Mouse (Mus musculus) hindbrain, embryonic 15.5 days (tissue): ENCODE measurements around the gene Egfr. TPM values are rescaled to one million over a fixed set of nuclear protein-coding genes. Genes with fewer than 3 reads are reported as not detected.

Experiments used
- ATAC-seq: fragments of 200-750 bp; cut with Nextera tagmentation; 2 replicates; pipeline ENCODE4 v1.8.0; 2017; ENCODE audit warnings: low read depth, moderate number of reproducible peaks, moderate TSS enrichment; ENCODE audit not compliant: low FRiP score
- H3K27ac ChIP-seq: fragments of 300-500 bp; sonication (generic); replicated peaks from 2 replicates; pipeline ENCODE4 v1.5.1; 2015; ENCODE audit warnings: mild to moderate bottlenecking, inconsistent platforms
- H3K27me3 ChIP-seq: fragments of 300-500 bp; sonication (generic); 2 replicates; pipeline ENCODE4 v1.6.1; 2015; ENCODE audit warnings: control low read depth, inconsistent platforms
- H3K36me3 ChIP-seq: fragments of 300-500 bp; sonication (generic); 2 replicates; pipeline ENCODE4 v1.6.1; 2015; ENCODE audit warnings: control low read depth, inconsistent platforms
- H3K4me1 ChIP-seq: fragments of 300-500 bp; sonication (generic); replicated peaks from 2 replicates; pipeline ENCODE4 v1.6.1; 2015; ENCODE audit warnings: control low read depth, inconsistent platforms
- H3K4me2 ChIP-seq: fragments of 300-500 bp; sonication (generic); 2 replicates; pipeline ENCODE4 v1.6.1; 2015; ENCODE audit warnings: moderate library complexity, mild to moderate bottlenecking, inconsistent platforms
- H3K4me3 ChIP-seq: fragments of 300-500 bp; sonication (generic); 2 replicates; pipeline ENCODE4 v1.5.1; 2015; ENCODE audit warnings: mild to moderate bottlenecking, inconsistent platforms
- H3K9ac ChIP-seq: fragments of 300-500 bp; sonication (generic); 2 replicates; pipeline ENCODE4 v1.6.1; 2015; ENCODE audit warnings: inconsistent platforms
- H3K9me3 ChIP-seq: fragments of 300-500 bp; sonication (generic); 2 replicates; pipeline ENCODE4 v1.6.1; 2016; ENCODE audit warnings: control low read depth, inconsistent platforms
- WGBS: fragments of 180-500 bp; shearing (Covaris S2); methylation state at CpG from one replicate; pipeline ENCODE4 v1.1.7; 2015; 5-methylcytosine and 5-hydroxymethylcytosine counted together
- polyA plus RNA-seq: library from polyadenylated mRNA; unstranded; fragments of >200 nt; fragmentation: Nextera tagmentation; extraction: Ambion mirVana; gene quantifications from 2 replicates; pipeline ENCODE4 v1.2.1, GENCODE M21; 2015

Egfr gene
- polyA plus RNA-seq, 1 experiment from 2014 or later: 7.3 TPM

- H3K4me1 ChIP-seq: no peaks in the 10 kb centered on the region
- H3K9ac ChIP-seq: no peak overlapping the region
- no peaks in the 10 kb centered on the region for H3K36me3 ChIP-seq
- 86% methylated on average over 8 of the region's 8 CpGs for WGBS
- H3K4me3 ChIP-seq: no peak overlapping the region
- H3K27me3 ChIP-seq: no peaks in the 10 kb centered on the region
- no peak for ATAC-seq
- H3K4me2 ChIP-seq: no peak overlapping the region
- no peaks in the 10 kb centered on the region for H3K9me3 ChIP-seq
- no peak overlapping the region for H3K27ac ChIP-seq
Measured at GRCm38 (mm10) chr11:16783926-16784659, 32.1 kb downstream of the Egfr start.

GRCm38 (mm10) chr11:16792638-16793585, 40.9 kb downstream of the Egfr start:
- Histone ChIP-seq H3K36me3 (no peaks in the 10 kb centered on the region), H3K4me2 (no peak overlapping the region), H3K9me3 (no peaks in the 10 kb centered on the region), H3K9ac (no peak overlapping the region), H3K27me3 (no peaks in the 10 kb centered on the region), H3K4me3 (no peak overlapping the region), H3K27ac (no peak overlapping the region), H3K4me1 (no peaks in the 10 kb centered on the region)
- 65% methylated on average over 5 of the region's 5 CpGs for WGBS
- no peak for ATAC-seq

DNA sequence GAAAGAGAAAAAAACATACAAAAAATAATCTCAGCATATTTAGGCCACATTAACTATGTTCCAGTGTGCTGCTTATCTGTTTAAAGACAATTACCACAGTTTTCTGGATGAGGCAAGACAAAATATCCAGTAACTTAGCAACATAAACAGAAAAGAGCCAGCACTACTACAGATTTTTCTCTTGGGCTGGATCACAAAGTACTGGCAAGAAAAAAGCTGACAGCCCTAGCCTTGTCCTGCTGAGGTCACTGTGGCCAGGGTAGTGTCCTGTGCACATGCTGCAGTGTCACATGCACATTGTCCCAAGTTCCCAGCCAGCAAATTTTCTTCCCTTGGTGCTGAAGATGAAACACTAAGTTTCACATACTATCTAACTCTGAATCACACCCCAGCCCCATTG, 43.0 kb downstream of the Egfr start:
- H3K9ac ChIP-seq: no peak overlapping the region
- ATAC-seq: no peak
- no peaks in the 10 kb centered on the region for H3K27me3 ChIP-seq
- H3K4me2 ChIP-seq: no peak overlapping the region
- H3K9me3 ChIP-seq: no peaks in the 10 kb centered on the region
- H3K36me3 ChIP-seq: no peaks in the 10 kb centered on the region
- no peaks in the 10 kb centered on the region for H3K4me1 ChIP-seq
- no peak overlapping the region for H3K4me3 ChIP-seq
- H3K27ac ChIP-seq: no peak overlapping the region

- no peaks in the 10 kb centered on the region for H3K27me3 ChIP-seq
- no peak overlapping the region for H3K27ac ChIP-seq
- H3K4me3 ChIP-seq: no peak overlapping the region
- H3K9ac ChIP-seq: no peak overlapping the region
- H3K9me3 ChIP-seq: no peaks in the 10 kb centered on the region
- WGBS: 87% methylated on average over 6 of the region's 6 CpGs
- no peak overlapping the region for H3K4me2 ChIP-seq
- H3K4me1 ChIP-seq: no peaks in the 10 kb centered on the region
- ATAC-seq: no peak
- H3K36me3 ChIP-seq: no peaks in the 10 kb centered on the region
Measured at GRCm38 (mm10) chr11:16795513-16795912, 43.5 kb downstream of the Egfr start.

DNA sequence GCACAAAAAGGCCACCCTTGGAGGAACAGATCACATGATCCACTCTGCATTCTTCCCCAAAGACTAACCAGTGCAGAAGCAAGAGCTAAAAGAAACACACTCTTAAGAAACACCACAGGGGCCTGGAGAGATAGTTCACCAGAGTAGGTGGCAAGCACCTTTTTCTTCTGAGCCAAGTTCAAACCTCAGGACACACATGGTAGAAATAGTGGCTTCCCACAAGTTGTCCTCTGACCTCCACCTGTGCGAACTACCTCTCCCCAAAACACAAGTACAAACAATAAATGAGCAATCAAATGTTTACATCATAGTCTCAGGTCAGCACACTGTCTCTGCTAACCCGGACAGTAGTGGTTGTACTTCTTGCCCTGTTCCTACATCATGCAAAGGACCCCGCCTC, 45.5 kb downstream of the Egfr start:
- WGBS: 87% methylated on average over 3 of the region's 3 CpGs
- H3K4me2 ChIP-seq: no peak overlapping the region
- ATAC-seq: no peak
- H3K27me3 ChIP-seq: no peaks in the 10 kb centered on the region
- no peaks in the 10 kb centered on the region for H3K36me3 ChIP-seq
- H3K9ac ChIP-seq: no peak overlapping the region
- H3K4me3 ChIP-seq: no peak overlapping the region
- no peaks in the 10 kb centered on the region for H3K9me3 ChIP-seq
- no peaks in the 10 kb centered on the region for H3K4me1 ChIP-seq
- no peak overlapping the region for H3K27ac ChIP-seq

- Histone ChIP-seq H3K36me3 (no peaks in the 10 kb centered on the region), H3K4me3 (no peak overlapping the region), H3K4me2 (no peak overlapping the region), H3K27me3 (no peaks in the 10 kb centered on the region), H3K4me1 (no peaks in the 10 kb centered on the region), H3K9me3 (no peaks in the 10 kb centered on the region), H3K9ac (no peak overlapping the region), H3K27ac (no peak overlapping the region)
- ATAC-seq: no peak
Measured at GRCm38 (mm10) chr11:16798136-16798535, 46.1 kb downstream of the Egfr start.

DNA sequence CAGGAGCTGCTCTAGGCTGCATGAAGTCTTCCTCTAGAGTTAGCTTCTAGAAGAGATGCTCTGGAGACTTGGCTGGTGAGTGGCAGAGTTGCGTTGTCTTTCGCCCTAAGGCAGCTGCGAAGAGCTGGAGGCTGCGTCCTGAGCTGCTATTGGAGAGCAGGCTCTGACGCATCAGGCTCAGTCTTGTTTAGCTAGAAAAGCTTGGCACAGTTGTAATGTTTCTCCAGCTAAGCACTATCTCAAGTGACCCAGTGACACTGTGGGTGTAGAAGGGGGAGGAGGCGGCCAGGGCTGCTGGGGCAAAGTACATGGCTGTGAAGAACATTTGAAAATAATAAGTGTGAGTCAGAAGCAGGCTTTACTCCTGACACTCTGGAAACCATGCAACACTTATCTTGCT, 48.5 kb downstream of the Egfr start:
- Histone ChIP-seq H3K4me3 (no peak overlapping the region), H3K9me3 (no peaks in the 10 kb centered on the region), H3K4me1 (no peaks in the 10 kb centered on the region), H3K27me3 (no peaks in the 10 kb centered on the region), H3K27ac (no peak overlapping the region), H3K9ac (no peak overlapping the region), H3K36me3 (no peaks in the 10 kb centered on the region), H3K4me2 (no peak overlapping the region)
- no peak for ATAC-seq
- 92% methylated on average over 6 of the region's 6 CpGs for WGBS

DNA sequence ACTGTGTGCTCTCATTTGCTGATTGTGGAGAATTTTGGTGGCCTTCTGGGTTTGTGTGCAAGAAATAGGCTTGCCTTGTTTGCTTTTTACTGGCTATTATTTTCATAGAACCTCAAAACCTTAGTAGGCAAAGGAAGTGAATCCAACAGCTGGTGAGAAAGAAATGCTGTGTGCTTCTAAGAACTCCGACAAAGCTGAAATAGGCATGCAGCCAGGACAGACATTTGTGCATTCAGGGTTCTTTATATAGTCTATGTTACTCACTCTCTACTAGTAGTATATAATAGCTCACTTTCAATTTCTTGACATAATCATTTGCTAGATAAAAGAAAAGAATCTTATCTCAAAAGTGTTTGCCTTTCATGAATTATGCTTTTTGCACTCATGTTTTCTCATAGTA, 50.7 kb downstream of the Egfr start:
- Histone ChIP-seq H3K9me3 (no peaks in the 10 kb centered on the region), H3K27me3 (no peaks in the 10 kb centered on the region), H3K4me2 (no peak overlapping the region), H3K9ac (no peak overlapping the region), H3K36me3 (no peaks in the 10 kb centered on the region), H3K4me1 (no peaks in the 10 kb centered on the region), H3K27ac (no peak overlapping the region), H3K4me3 (no peak overlapping the region)
- ATAC-seq: no peak
- 67% methylated on average over 1 of the region's 1 CpGs for WGBS

DNA sequence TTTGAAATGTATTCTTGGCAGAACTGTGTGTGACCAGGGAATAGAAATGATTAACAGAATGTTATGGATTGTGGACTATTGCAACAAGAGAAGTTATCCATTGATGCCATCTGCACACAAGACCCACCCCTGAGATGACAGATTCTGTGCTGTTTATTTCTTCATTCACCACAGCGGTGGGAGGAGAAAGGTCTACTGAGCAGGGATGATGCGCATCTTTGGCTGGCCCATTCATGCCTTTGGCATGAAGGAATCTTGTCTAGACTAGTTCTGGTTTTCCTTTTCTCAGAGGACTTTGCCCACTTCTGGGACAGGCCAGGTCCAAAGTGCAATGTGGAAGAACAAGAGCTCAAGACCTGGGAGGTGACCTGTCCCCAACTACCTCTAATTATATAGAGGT, 52.0 kb downstream of the Egfr start:
- Histone ChIP-seq H3K4me1 (no peaks in the 10 kb centered on the region), H3K36me3 (no peaks in the 10 kb centered on the region), H3K4me2 (no peak overlapping the region), H3K4me3 (no peak overlapping the region), H3K27ac (no peak overlapping the region), H3K9me3 (no peaks in the 10 kb centered on the region), H3K27me3 (no peaks in the 10 kb centered on the region), H3K9ac (no peak overlapping the region)
- ATAC-seq: no peak
- WGBS: 92% methylated on average over 2 of the region's 2 CpGs

- H3K27ac ChIP-seq: no peak overlapping the region
- H3K4me1 ChIP-seq: no peaks in the 10 kb centered on the region
- no peak overlapping the region for H3K4me2 ChIP-seq
- H3K27me3 ChIP-seq: no peaks in the 10 kb centered on the region
- no peaks in the 10 kb centered on the region for H3K9me3 ChIP-seq
- no peaks in the 10 kb centered on the region for H3K36me3 ChIP-seq
- no peak overlapping the region for H3K4me3 ChIP-seq
- ATAC-seq: no peak
- 91% methylated on average over 4 of the region's 4 CpGs for WGBS
- H3K9ac ChIP-seq: no peak overlapping the region
Measured at GRCm38 (mm10) chr11:16805886-16806285, 53.9 kb downstream of the Egfr start.

GRCm38 (mm10) chr11:16809161-16809967, 57.4 kb downstream of the Egfr start:
- WGBS: 82% methylated on average over 9 of the region's 9 CpGs
- no peak for ATAC-seq
- H3K9ac ChIP-seq: no peak overlapping the region
- H3K9me3 ChIP-seq: no peaks in the 10 kb centered on the region
- H3K4me1 ChIP-seq: no peaks in the 10 kb centered on the region
- no peaks in the 10 kb centered on the region for H3K27me3 ChIP-seq
- no peaks in the 10 kb centered on the region for H3K36me3 ChIP-seq
- no peak overlapping the region for H3K4me2 ChIP-seq
- H3K4me3 ChIP-seq: no peak overlapping the region
- H3K27ac ChIP-seq: no peak overlapping the region

DNA sequence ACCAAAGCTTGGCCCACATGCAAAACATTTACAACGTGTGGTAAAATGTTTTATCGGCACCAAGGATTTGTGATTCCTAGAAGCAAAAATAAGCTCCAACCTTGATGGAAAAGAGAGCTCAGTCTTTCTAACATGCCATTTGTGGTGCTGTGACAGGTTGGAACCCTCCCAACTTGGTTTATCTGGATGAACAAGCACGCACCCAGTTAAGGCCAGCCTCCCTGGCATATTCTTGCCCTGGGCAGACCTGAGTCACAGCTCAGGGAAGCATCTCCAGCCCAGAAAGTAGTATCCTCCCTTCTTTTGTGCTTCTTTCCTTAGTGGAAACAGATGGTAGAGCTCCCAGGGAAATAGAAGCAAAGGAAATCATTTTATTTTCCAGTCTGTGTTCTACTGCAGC, 58.1 kb downstream of the Egfr start:
- H3K36me3 ChIP-seq: no peaks in the 10 kb centered on the region
- H3K9ac ChIP-seq: no peak overlapping the region
- 86% methylated on average over 3 of the region's 3 CpGs for WGBS
- H3K4me1 ChIP-seq: no peaks in the 10 kb centered on the region
- H3K4me2 ChIP-seq: no peak overlapping the region
- H3K27ac ChIP-seq: no peak overlapping the region
- no peaks in the 10 kb centered on the region for H3K27me3 ChIP-seq
- no peak overlapping the region for H3K4me3 ChIP-seq
- no peaks in the 10 kb centered on the region for H3K9me3 ChIP-seq
- no peak for ATAC-seq
